Mouse (Mus musculus): ENCODE measurements at regions not wholly inside any gene's neighbourhood (a gene's known extent, or its start where the extent isn't known, plus 50 kb on each side); places are given as distances from the start of the nearest gene placed in this dataset.

- TF ChIP-seq MAFK (IDR thresholded peaks at IDR 0.05; ENCODE audit: insufficient read depth, low read depth, low read length) (no peak), CHD2 (IDR thresholded peaks at IDR 0.05; ENCODE audit: low read depth, low read length) (no peak), ZNF384 (IDR thresholded peaks at IDR 0.05; ENCODE audit: low read depth, low read length) (no peak), HCFC1 (IDR thresholded peaks at IDR 0.05; ENCODE audit: borderline replicate concordance, insufficient read depth, low read length) (no peak)
These were observed 198.9 kb downstream of the Gm43517 start for GRCm38 (mm10) chr12:49583849-49584248.
